Comparison of ENCODE assay signal across 26 mouse cellular contexts in genomic region chr4:98864546-98864945, GRCm38 (mm10). TPM values are rescaled to one million over a fixed set of nuclear protein-coding genes. Genes with fewer than 3 reads are reported as not detected.
"Had no signal": no experiment of that assay in that cellular context is flagged by ENCODE, and none has a peak within 500 bp of the region (broad histone marks: within the 10 kb centered on the region; RNA-seq: fewer than 3 reads in every experiment).

No protein-coding gene starts in this region.

- DNase-seq: lung, embryonic 14.5 days; lung, postnatal 10 days; lung, postnatal 4 days; midbrain, embryonic 14.5 days; retina, postnatal 1 day; right cerebral cortex, adult 18-20 months; right cerebral cortex, postnatal 25 days; right cerebral cortex, postnatal 4 days; spleen, adult 18-20 months; thymus, adult 18-20 months; thymus, postnatal 14 days; thymus, postnatal 36 days had no signal

- H3K27ac ChIP-seq: midbrain, embryonic 10.5 days; midbrain, embryonic 12.5 days; neural tube, embryonic 13.5 days; neural tube, embryonic 15.5 days had no signal

- H3K36me3 ChIP-seq: midbrain, embryonic 10.5 days; midbrain, embryonic 12.5 days; neural tube, embryonic 13.5 days; neural tube, embryonic 15.5 days had no signal

- ATAC-seq: midbrain, embryonic 16.5 days had no signal

- H3K4me2 ChIP-seq: lung, embryonic 14.5 days; midbrain, embryonic 12.5 days; neural tube, embryonic 13.5 days; neural tube, embryonic 15.5 days had no signal

- H3K27me3 ChIP-seq: midbrain, embryonic 12.5 days; neural tube, embryonic 13.5 days; neural tube, embryonic 15.5 days had no signal

- H3K9ac ChIP-seq: lung, embryonic 14.5 days; midbrain, embryonic 12.5 days; neural tube, embryonic 13.5 days; neural tube, embryonic 15.5 days had no signal

- H3K4me3 ChIP-seq: midbrain, embryonic 10.5 days; midbrain, embryonic 12.5 days; myocyte; neural tube, embryonic 13.5 days; neural tube, embryonic 15.5 days had no signal

- H3K4me1 ChIP-seq: midbrain, embryonic 10.5 days; midbrain, embryonic 12.5 days; neural tube, embryonic 15.5 days had no signal

RNA-seq across cellular contexts. Expression of gene I0C0044D17Rik, which starts 40.9 kb away (rescaled TPM):
- total RNA-seq: megakaryocyte, adult 5-6 weeks; megakaryocyte-erythroid progenitor cell, adult 5-6 weeks had no signal
- polyA plus RNA-seq: lung, embryonic 14.5 days; lung, embryonic 16.5 days; midbrain, embryonic 10.5 days; midbrain, embryonic 12.5 days; midbrain, embryonic 14.5 days; midbrain, embryonic 16.5 days; myocyte; neural tube, embryonic 11.5 days; neural tube, embryonic 13.5 days; neural tube, embryonic 15.5 days; small intestine, adult 2 months; stomach, embryonic 14.5 days; stomach, embryonic 16.5 days; thymus, postnatal 0 days had no signal

RNA-seq across cellular contexts. Expression of gene Kank4, which starts 47.2 kb away (rescaled TPM):
- total RNA-seq: megakaryocyte-erythroid progenitor cell, adult 5-6 weeks had no signal
